Mouse (Mus musculus): ENCODE measurements around the gene Traf1. TPM values are rescaled to one million over a fixed set of nuclear protein-coding genes. Genes with fewer than 3 reads are reported as not detected.

Traf1 gene
- polyA plus RNA-seq, 1 experiment from 2014 or later = 3.7 TPM

DNA sequence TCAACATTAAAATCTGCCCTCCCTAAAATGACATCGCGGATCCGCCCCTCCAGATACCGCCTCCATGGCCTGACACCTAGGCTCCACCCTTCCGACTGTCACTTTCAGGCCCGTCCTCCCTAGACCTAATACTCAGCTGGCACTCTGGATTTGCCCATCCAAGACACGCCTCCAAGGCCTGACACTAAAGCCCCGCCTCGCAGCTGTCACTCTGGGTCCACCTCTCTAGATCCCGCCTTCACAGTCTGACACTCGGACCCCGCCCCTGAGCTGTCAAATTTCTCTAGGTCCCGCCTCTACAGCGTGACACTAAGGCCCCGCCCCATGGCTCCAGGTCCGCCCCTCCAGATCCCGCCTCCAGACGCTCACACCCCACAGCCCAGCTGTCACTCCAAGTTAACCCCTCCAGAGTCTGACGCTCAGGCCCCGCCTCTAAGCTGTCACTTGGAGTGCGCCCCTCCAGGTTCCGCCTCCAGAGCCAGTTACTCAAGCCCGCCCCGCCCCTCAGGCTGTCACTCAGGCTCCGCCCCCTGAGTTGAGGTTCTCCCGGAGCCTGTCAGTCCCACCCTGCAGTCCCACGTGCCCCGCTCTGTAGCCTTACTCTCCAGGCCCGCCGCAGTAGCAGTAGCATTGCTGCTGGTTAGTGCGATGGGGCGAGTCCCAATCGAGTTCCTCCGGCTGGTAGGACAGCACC, 56.6 kb downstream of the Traf1 start:
- Histone ChIP-seq H3K4me1 (ENCODE audit: control insufficient read depth, insufficient read depth, low read length) (0 out of 2 replicates have a peak, but pooled peaks cover 3% of the 10 kb centered on the region), H3K9ac (replicated peaks; ENCODE audit: low read depth, low read length) (no peak overlapping the region), H3K27ac (ENCODE audit: low read length) (0 out of 2 replicates have a peak overlapping the region, but pooled peaks have one; percentile 58), H3K4me2 (replicated peaks; ENCODE audit: low read depth, low read length) (peak overlapping the region; percentile 56), H3K4me3 (ENCODE audit: low read depth, low read length) (peak overlapping the region; percentile 30), H3K9me3 (ENCODE audit: control insufficient read depth, low read depth, low read length) (no peaks in the 10 kb centered on the region), H3K27me3 (ENCODE audit: control insufficient read depth, insufficient read depth, low read length) (no peaks in the 10 kb centered on the region), H3K36me3 (ENCODE audit: control insufficient read depth, insufficient read depth, low read length) (no peaks in the 10 kb centered on the region; the same call in 1 of the 2 replicates)
- peak; percentile 98 for ATAC-seq (ENCODE audit: insufficient number of reproducible peaks, insufficient read depth, low FRiP score, low read depth)
- under 1% methylated on average over 34 of the region's 34 CpGs for WGBS

DNA sequence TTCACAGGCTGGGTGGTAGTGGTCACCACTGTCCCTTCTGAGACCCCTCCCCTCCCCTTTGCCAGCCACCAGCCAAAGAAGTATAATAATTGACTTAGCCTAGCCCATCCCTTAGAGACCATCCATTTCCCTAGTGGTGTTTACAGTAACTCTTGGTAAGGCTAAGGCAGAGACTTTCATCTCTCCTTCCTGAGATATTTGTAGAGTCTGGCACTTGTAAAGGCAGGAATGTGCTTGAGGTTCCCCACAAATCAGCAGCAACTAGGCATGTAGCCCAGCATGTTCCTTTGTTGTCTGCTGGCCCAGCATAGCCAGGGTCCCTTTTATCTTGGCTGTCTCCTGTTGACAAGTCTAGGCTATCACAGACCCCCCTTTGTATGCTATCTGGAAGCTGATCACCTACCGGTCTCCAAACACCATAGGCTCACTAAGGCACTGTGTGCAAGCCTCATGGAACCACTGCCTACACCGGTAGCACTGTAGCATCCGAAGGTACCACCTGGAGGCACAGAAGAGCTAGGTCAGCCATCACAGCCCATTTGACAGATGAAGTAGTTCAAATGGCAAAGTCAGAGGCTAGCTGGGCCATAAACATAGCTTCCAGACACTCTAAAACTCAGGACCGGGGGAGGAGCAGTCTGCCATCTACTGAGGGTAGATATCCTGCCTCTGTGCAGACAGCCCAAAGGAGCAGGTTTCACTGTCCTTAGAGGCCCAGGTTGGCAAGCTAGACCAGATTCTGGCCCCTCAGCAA, 57.7 kb downstream of the Traf1 start:
- no peak overlapping the region for H3K4me3 ChIP-seq (ENCODE audit: low read depth, low read length)
- no peak overlapping the region for H3K9ac ChIP-seq (replicated peaks; ENCODE audit: low read depth, low read length)
- no peak overlapping the region for H3K27ac ChIP-seq (ENCODE audit: low read length)
- H3K36me3 ChIP-seq (ENCODE audit: control insufficient read depth, insufficient read depth, low read length) = no peaks in the 10 kb centered on the region; the same call in 1 of the 2 replicates
- no peak for ATAC-seq (ENCODE audit: insufficient number of reproducible peaks, insufficient read depth, low FRiP score, low read depth)
- 67% methylated on average over 4 of the region's 4 CpGs for WGBS
- H3K4me2 ChIP-seq (replicated peaks; ENCODE audit: low read depth, low read length) = no peak overlapping the region
- H3K9me3 ChIP-seq (ENCODE audit: control insufficient read depth, low read depth, low read length) = no peaks in the 10 kb centered on the region
- 0 out of 2 replicates have a peak, but pooled peaks cover 3% of the 10 kb centered on the region for H3K4me1 ChIP-seq (ENCODE audit: control insufficient read depth, insufficient read depth, low read length)
- H3K27me3 ChIP-seq (ENCODE audit: control insufficient read depth, insufficient read depth, low read length) = no peaks in the 10 kb centered on the region

DNA sequence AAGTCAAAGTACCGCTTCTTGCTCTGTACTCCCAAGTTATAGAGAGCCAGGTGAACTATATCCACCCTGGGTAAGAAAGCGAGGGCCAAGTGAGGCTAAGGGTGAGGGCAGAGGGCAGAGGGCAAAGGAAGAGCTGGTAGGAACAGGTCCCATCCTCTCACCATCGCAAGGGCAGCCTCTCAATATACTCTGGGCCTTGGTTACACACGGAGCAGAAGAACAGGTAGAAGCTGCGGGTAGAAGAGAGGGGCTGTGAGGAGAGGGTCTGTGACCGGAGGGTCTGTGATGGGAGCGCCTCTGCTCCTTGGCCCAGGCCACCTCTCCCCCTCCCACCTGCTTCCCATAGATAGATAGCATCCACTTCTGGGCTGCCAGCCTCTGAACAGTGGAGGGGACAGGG, 58.4 kb downstream of the Traf1 start:
- H3K4me2 ChIP-seq (replicated peaks; ENCODE audit: low read depth, low read length) = no peak overlapping the region
- no peaks in the 10 kb centered on the region for H3K27me3 ChIP-seq (ENCODE audit: control insufficient read depth, insufficient read depth, low read length)
- 0 out of 2 replicates have a peak, but pooled peaks cover 3% of the 10 kb centered on the region for H3K4me1 ChIP-seq (ENCODE audit: control insufficient read depth, insufficient read depth, low read length)
- no peaks in the 10 kb centered on the region for H3K9me3 ChIP-seq (ENCODE audit: control insufficient read depth, low read depth, low read length)
- no peak overlapping the region for H3K27ac ChIP-seq (ENCODE audit: low read length)
- ATAC-seq (ENCODE audit: insufficient number of reproducible peaks, insufficient read depth, low FRiP score, low read depth) = no peak
- 90% methylated on average over 7 of the region's 7 CpGs for WGBS
- no peaks in the 10 kb centered on the region; the same call in 1 of the 2 replicates for H3K36me3 ChIP-seq (ENCODE audit: control insufficient read depth, insufficient read depth, low read length)
- H3K4me3 ChIP-seq (ENCODE audit: low read depth, low read length) = no peak overlapping the region
- H3K9ac ChIP-seq (replicated peaks; ENCODE audit: low read depth, low read length) = no peak overlapping the region

DNA sequence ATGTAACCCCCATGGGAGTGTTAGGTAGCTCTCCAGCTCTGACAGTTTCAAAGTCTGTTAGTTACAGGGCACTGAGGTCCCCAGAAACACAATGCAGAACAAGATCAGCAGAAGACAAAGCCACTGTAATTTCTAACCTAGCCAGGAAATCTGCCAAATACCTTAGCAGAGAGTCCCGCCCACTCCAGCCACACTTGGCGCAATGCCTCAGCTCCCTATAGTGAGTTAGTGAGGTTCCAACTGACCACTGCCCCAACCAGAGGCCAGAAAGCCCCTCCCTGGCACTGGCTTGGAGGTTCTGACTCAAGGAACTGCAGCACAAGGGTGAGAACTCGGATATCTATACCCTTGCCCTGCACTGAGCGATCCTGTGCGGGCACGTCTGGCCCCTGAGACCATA, 58.8 kb downstream of the Traf1 start:
- 88% methylated on average over 6 of the region's 6 CpGs for WGBS
- H3K27ac ChIP-seq (ENCODE audit: low read length) = no peak overlapping the region
- no peak for ATAC-seq (ENCODE audit: insufficient number of reproducible peaks, insufficient read depth, low FRiP score, low read depth)

DNA sequence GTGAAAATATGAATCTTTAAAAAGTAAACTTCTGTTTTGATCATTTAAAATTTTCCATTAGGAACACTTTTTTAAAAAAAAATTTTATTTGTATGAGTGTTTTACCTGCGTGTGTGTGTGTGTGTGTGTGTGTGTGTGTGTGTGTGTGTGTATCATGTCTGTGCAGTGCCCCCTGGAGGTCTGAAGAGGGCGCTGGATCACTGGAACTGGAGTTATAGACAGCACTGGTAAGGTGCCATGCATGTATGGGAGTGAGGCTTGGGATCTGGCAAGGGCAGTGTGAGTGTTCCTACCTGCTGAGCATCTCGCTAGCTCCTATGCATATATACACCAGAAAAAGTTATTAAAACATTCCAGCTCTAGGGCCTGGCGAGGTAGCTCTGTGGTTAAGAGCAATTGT, 59.8 kb downstream of the Traf1 start:
- Histone ChIP-seq H3K27me3 (ENCODE audit: control insufficient read depth, insufficient read depth, low read length) (no peaks in the 10 kb centered on the region), H3K4me3 (ENCODE audit: low read depth, low read length) (no peak overlapping the region), H3K4me2 (replicated peaks; ENCODE audit: low read depth, low read length) (no peak overlapping the region), H3K36me3 (ENCODE audit: control insufficient read depth, insufficient read depth, low read length) (no peaks in the 10 kb centered on the region; the same call in 1 of the 2 replicates), H3K4me1 (ENCODE audit: control insufficient read depth, insufficient read depth, low read length) (0 out of 2 replicates have a peak, but pooled peaks cover 3% of the 10 kb centered on the region), H3K9me3 (ENCODE audit: control insufficient read depth, low read depth, low read length) (no peaks in the 10 kb centered on the region), H3K27ac (ENCODE audit: low read length) (no peak overlapping the region), H3K9ac (replicated peaks; ENCODE audit: low read depth, low read length) (no peak overlapping the region)
- ATAC-seq (ENCODE audit: insufficient number of reproducible peaks, insufficient read depth, low FRiP score, low read depth) = no peak
- 78% methylated on average over 4 of the region's 4 CpGs for WGBS

More for the DNA sequence above, 58.8 kb downstream of the Traf1 start:
- Histone ChIP-seq H3K4me3 (ENCODE audit: low read depth, low read length) (no peak overlapping the region), H3K9me3 (ENCODE audit: control insufficient read depth, low read depth, low read length) (no peaks in the 10 kb centered on the region), H3K4me2 (replicated peaks; ENCODE audit: low read depth, low read length) (no peak overlapping the region), H3K4me1 (ENCODE audit: control insufficient read depth, insufficient read depth, low read length) (0 out of 2 replicates have a peak, but pooled peaks cover 3% of the 10 kb centered on the region), H3K9ac (replicated peaks; ENCODE audit: low read depth, low read length) (no peak overlapping the region), H3K27me3 (ENCODE audit: control insufficient read depth, insufficient read depth, low read length) (no peaks in the 10 kb centered on the region), H3K36me3 (ENCODE audit: control insufficient read depth, insufficient read depth, low read length) (no peaks in the 10 kb centered on the region; the same call in 1 of the 2 replicates)

DNA sequence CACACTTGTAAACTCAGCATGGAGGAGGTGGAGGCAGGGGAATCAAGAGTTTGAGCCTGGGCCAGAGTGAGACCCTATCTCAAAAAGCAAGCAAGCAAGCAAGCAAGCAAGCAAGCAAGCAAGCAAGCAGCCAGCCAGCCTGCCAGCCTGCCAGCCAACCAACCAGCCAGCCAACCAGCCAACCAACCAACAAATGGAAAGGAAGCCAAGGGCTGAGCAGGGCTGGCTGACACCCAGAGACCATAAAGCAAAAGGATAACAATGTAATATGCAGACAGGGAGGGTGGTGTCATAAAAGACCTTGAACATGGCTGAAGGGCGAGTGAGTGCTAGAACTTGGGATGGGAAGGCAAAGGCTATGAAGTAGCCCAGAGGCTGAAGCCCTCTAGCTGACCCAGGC, 61.2 kb downstream of the Traf1 start:
- no peak overlapping the region for H3K4me2 ChIP-seq (replicated peaks; ENCODE audit: low read depth, low read length)
- 0 out of 2 replicates have a peak, but pooled peaks cover under 1% of the 10 kb centered on the region for H3K4me1 ChIP-seq (ENCODE audit: control insufficient read depth, insufficient read depth, low read length)
- no peak overlapping the region for H3K4me3 ChIP-seq (ENCODE audit: low read depth, low read length)
- no peak overlapping the region for H3K9ac ChIP-seq (replicated peaks; ENCODE audit: low read depth, low read length)
- H3K36me3 ChIP-seq (ENCODE audit: control insufficient read depth, insufficient read depth, low read length) = no peaks in the 10 kb centered on the region; the same call in 1 of the 2 replicates
- H3K27me3 ChIP-seq (ENCODE audit: control insufficient read depth, insufficient read depth, low read length) = no peaks in the 10 kb centered on the region
- no peak for ATAC-seq (ENCODE audit: insufficient number of reproducible peaks, insufficient read depth, low FRiP score, low read depth)
- 85% methylated on average over 1 of the region's 1 CpGs for WGBS
- no peaks in the 10 kb centered on the region for H3K9me3 ChIP-seq (ENCODE audit: control insufficient read depth, low read depth, low read length)
- no peak overlapping the region for H3K27ac ChIP-seq (ENCODE audit: low read length)

DNA sequence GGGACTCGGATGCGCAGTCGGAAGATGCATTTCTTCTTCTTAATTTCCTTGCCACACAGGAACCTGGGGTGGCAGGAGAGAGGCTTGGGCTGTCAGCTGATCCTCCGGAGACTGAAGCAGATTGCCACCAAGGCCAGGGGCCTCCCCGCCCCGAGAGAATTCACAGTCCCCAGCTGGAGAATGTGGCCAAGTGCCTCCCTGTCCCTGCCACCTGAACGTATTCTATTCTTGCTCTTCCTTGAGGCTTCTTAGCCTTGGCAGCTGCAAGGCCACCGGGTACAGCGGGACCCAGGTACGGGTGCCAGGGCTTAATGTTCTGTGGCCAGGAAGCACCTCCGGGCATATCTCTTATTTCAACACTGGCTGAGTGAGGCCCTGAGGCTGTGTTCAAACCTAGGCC, 61.9 kb downstream of the Traf1 start:
- Histone ChIP-seq H3K9me3 (ENCODE audit: control insufficient read depth, low read depth, low read length) (no peaks in the 10 kb centered on the region), H3K4me1 (ENCODE audit: control insufficient read depth, insufficient read depth, low read length) (no peaks in the 10 kb centered on the region), H3K36me3 (ENCODE audit: control insufficient read depth, insufficient read depth, low read length) (no peaks in the 10 kb centered on the region; the same call in 1 of the 2 replicates), H3K4me2 (replicated peaks; ENCODE audit: low read depth, low read length) (no peak overlapping the region), H3K4me3 (ENCODE audit: low read depth, low read length) (no peak overlapping the region), H3K27me3 (ENCODE audit: control insufficient read depth, insufficient read depth, low read length) (no peaks in the 10 kb centered on the region), H3K27ac (ENCODE audit: low read length) (no peak overlapping the region), H3K9ac (replicated peaks; ENCODE audit: low read depth, low read length) (no peak overlapping the region)
- 78% methylated on average over 11 of the region's 11 CpGs for WGBS
- no peak for ATAC-seq (ENCODE audit: insufficient number of reproducible peaks, insufficient read depth, low FRiP score, low read depth)

DNA sequence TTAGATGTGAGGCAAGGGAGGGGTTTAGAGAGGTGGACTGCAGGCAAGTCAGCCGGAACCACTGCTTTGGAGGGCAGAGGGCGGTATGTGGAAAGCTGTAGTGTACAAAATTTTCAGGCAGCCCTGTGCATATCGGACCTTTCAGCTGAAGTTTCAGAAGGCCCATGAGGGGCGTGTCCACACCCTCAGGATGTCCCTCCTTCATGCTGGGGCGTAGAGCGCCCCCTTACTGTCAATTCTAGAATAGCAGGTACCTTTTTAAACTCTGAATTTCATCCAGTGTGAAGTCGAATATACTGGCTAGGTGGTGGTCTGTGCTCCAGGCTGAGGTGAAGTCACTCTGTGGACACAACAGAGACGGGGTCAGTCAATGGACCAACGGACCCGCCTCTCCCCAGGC, 63.8 kb downstream of the Traf1 start:
- 23% methylated on average over 10 of the region's 10 CpGs for WGBS
- Histone ChIP-seq H3K36me3 (ENCODE audit: control insufficient read depth, insufficient read depth, low read length) (no peaks in the 10 kb centered on the region; the same call in 1 of the 2 replicates), H3K4me3 (ENCODE audit: low read depth, low read length) (no peak overlapping the region), H3K4me1 (ENCODE audit: control insufficient read depth, insufficient read depth, low read length) (no peaks in the 10 kb centered on the region), H3K9me3 (ENCODE audit: control insufficient read depth, low read depth, low read length) (no peaks in the 10 kb centered on the region), H3K4me2 (replicated peaks; ENCODE audit: low read depth, low read length) (no peak overlapping the region), H3K27ac (ENCODE audit: low read length) (no peak overlapping the region), H3K9ac (replicated peaks; ENCODE audit: low read depth, low read length) (no peak overlapping the region), H3K27me3 (ENCODE audit: control insufficient read depth, insufficient read depth, low read length) (no peaks in the 10 kb centered on the region)
- ATAC-seq (ENCODE audit: insufficient number of reproducible peaks, insufficient read depth, low FRiP score, low read depth) = 0 out of 2 replicates have a peak, but pooled peaks have one; percentile 56

Measured in stomach, embryonic 14.5 days (tissue).